Mouse (Mus musculus) heart, postnatal 0 days (tissue): ENCODE results near the gene Aplnr.

Experiments used
- CTCF ChIP-seq: IDR thresholded peaks from 2 replicates; pipeline ENCODE4 v1.5.1; 2016; ENCODE audit warnings: antibody characterized with exemption, control low read depth, low read depth
- EP300 ChIP-seq: IDR thresholded peaks from 2 replicates; pipeline ENCODE4 v1.6.1; 2016; ENCODE audit warnings: antibody characterized with exemption, low read depth

DNA sequence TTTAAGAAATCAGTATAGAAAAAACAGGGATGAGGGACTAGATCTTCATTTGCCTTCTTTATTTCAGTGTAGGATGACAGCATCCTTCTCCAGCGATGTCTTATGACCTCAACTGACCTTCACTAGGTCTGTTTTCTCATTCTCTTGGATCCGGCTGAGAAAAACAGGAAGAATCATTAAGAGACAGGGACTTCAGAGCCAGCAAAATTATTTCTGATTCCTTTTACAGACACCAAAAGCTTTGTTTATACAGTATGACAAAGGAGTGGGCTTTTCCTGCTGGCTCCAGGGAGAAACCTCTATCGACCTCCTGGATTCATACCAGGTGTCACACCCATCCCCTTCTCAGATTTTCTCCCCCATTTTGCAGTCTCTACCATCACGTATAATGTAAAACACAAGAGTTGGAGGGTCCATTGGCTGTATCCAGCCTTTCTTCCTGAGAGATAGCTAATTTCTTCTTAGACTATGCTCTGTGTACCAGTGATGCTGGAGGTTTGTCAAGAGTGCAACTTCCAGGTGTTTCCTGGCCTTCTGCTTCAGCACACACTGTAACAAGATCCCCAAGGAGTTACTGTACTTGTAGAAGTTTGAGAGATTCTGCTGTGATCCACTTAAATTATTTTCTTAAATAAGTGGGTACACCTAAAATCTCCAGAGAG is 42.2 kb downstream of the Aplnr start:
- no peak for TF ChIP-seq CTCF
- TF ChIP-seq EP300 = peak; percentile 66
